Mouse (Mus musculus) liver, postnatal 0 days (tissue): ENCODE data around the gene Coasy.
A peak's percentile ranks its signal among the peaks of the same experiment; 100 is the strongest.

Experiments used
- CTCF ChIP-seq: sonication (generic); IDR thresholded peaks from 2 replicates; pipeline ENCODE4 v1.5.1; 2016; ENCODE audit warnings: antibody characterized with exemption, low read depth
- EP300 ChIP-seq: IDR thresholded peaks from 2 replicates; pipeline ENCODE4 v1.6.1; 2016; ENCODE audit warnings: antibody characterized with exemption, low read depth, mild to moderate bottlenecking

GRCm38 (mm10) chr11:101063676-101064327 lies 18.6 kb upstream of the Coasy start:
- TF ChIP-seq CTCF (no peak), EP300 (peak; percentile 93)
